Mouse (Mus musculus) hindbrain, embryonic 15.5 days (tissue): ENCODE data around the gene E130309D02Rik. TPM values are rescaled to one million over a fixed set of nuclear protein-coding genes. Genes with fewer than 3 reads are reported as not detected.

ENCODE experiments used
- ATAC-seq: fragments of 200-750 bp; cut with Nextera tagmentation; 2 replicates; pipeline ENCODE4 v1.8.0; 2017; ENCODE audit warnings: low read depth, moderate number of reproducible peaks, moderate TSS enrichment; ENCODE audit not compliant: low FRiP score
- H3K27ac ChIP-seq: fragments of 300-500 bp; sonication (generic); replicated peaks from 2 replicates; pipeline ENCODE4 v1.5.1; 2015; ENCODE audit warnings: mild to moderate bottlenecking, inconsistent platforms
- H3K27me3 ChIP-seq: fragments of 300-500 bp; sonication (generic); 2 replicates; pipeline ENCODE4 v1.6.1; 2015; ENCODE audit warnings: control low read depth, inconsistent platforms
- H3K36me3 ChIP-seq: fragments of 300-500 bp; sonication (generic); 2 replicates; pipeline ENCODE4 v1.6.1; 2015; ENCODE audit warnings: control low read depth, inconsistent platforms
- H3K4me1 ChIP-seq: fragments of 300-500 bp; sonication (generic); replicated peaks from 2 replicates; pipeline ENCODE4 v1.6.1; 2015; ENCODE audit warnings: control low read depth, inconsistent platforms
- H3K4me2 ChIP-seq: fragments of 300-500 bp; sonication (generic); 2 replicates; pipeline ENCODE4 v1.6.1; 2015; ENCODE audit warnings: moderate library complexity, mild to moderate bottlenecking, inconsistent platforms
- H3K4me3 ChIP-seq: fragments of 300-500 bp; sonication (generic); 2 replicates; pipeline ENCODE4 v1.5.1; 2015; ENCODE audit warnings: mild to moderate bottlenecking, inconsistent platforms
- H3K9ac ChIP-seq: fragments of 300-500 bp; sonication (generic); 2 replicates; pipeline ENCODE4 v1.6.1; 2015; ENCODE audit warnings: inconsistent platforms
- H3K9me3 ChIP-seq: fragments of 300-500 bp; sonication (generic); 2 replicates; pipeline ENCODE4 v1.6.1; 2016; ENCODE audit warnings: control low read depth, inconsistent platforms
- WGBS: fragments of 180-500 bp; shearing (Covaris S2); methylation state at CpG from one replicate; pipeline ENCODE4 v1.1.7; 2015; 5-methylcytosine and 5-hydroxymethylcytosine counted together
- polyA plus RNA-seq: library from polyadenylated mRNA; unstranded; fragments of >200 nt; fragmentation: Nextera tagmentation; extraction: Ambion mirVana; gene quantifications from 2 replicates; pipeline ENCODE4 v1.2.1, GENCODE M21; 2015

E130309D02Rik gene
- polyA plus RNA-seq, 1 experiment from 2014 or later = 32.7 TPM

GRCm38 (mm10) chr5:143304251-143304650 lies 10.9 kb downstream of the E130309D02Rik start:
- Histone ChIP-seq H3K9ac (no peak overlapping the region), H3K4me1 (peaks cover 3% of the 10 kb centered on the region; the same call in 1 of the 2 replicates), H3K36me3 (peaks cover 61% of the 10 kb centered on the region), H3K9me3 (no peaks in the 10 kb centered on the region), H3K4me3 (no peak overlapping the region), H3K4me2 (no peak overlapping the region), H3K27me3 (no peaks in the 10 kb centered on the region), H3K27ac (no peak overlapping the region)
- WGBS = 88% methylated on average over 7 of the region's 7 CpGs
- ATAC-seq = no peak

GRCm38 (mm10) chr5:143301296-143301695 lies 13.9 kb downstream of the E130309D02Rik start:
- Histone ChIP-seq H3K4me2 (no peak overlapping the region), H3K27ac (no peak overlapping the region), H3K9ac (no peak overlapping the region), H3K4me3 (no peak overlapping the region), H3K9me3 (no peaks in the 10 kb centered on the region), H3K36me3 (peaks cover 38% of the 10 kb centered on the region), H3K27me3 (no peaks in the 10 kb centered on the region), H3K4me1 (no peaks in the 10 kb centered on the region)
- no peak for ATAC-seq
- 84% methylated on average over 8 of the region's 8 CpGs for WGBS

- Histone ChIP-seq H3K9me3 (no peaks in the 10 kb centered on the region), H3K36me3 (peaks cover 25% of the 10 kb centered on the region), H3K4me1 (no peaks in the 10 kb centered on the region), H3K4me2 (no peak overlapping the region), H3K27me3 (no peaks in the 10 kb centered on the region; the same call in 1 of the 2 replicates), H3K9ac (no peak overlapping the region), H3K27ac (no peak overlapping the region), H3K4me3 (no peak overlapping the region)
- WGBS = 92% methylated on average over 4 of the region's 4 CpGs
- no peak for ATAC-seq
These were observed 15.5 kb downstream of the E130309D02Rik start for GRCm38 (mm10) chr5:143299686-143300085.

- H3K4me3 ChIP-seq = no peak overlapping the region
- H3K36me3 ChIP-seq = peaks cover 25% of the 10 kb centered on the region
- H3K27me3 ChIP-seq = peaks cover 13% of the 10 kb centered on the region
- H3K4me2 ChIP-seq = no peak overlapping the region
- no peaks in the 10 kb centered on the region for H3K9me3 ChIP-seq
- H3K27ac ChIP-seq = no peak overlapping the region
- no peak for ATAC-seq
- WGBS = 95% methylated on average over 7 of the region's 7 CpGs
- no peak overlapping the region for H3K9ac ChIP-seq
- peaks cover 6% of the 10 kb centered on the region for H3K4me1 ChIP-seq
These were observed 16.8 kb downstream of the E130309D02Rik start for GRCm38 (mm10) chr5:143298391-143298790.

GRCm38 (mm10) chr5:143297986-143298385 lies 17.2 kb downstream of the E130309D02Rik start:
- Histone ChIP-seq H3K4me1 (peaks cover 10% of the 10 kb centered on the region), H3K36me3 (peaks cover 25% of the 10 kb centered on the region), H3K4me3 (no peak overlapping the region), H3K9me3 (no peaks in the 10 kb centered on the region), H3K4me2 (no peak overlapping the region), H3K27ac (no peak overlapping the region), H3K27me3 (peaks cover 14% of the 10 kb centered on the region), H3K9ac (no peak overlapping the region)
- ATAC-seq = no peak
- 90% methylated on average over 9 of the region's 9 CpGs for WGBS

- Histone ChIP-seq H3K27ac (no peak overlapping the region), H3K4me1 (peaks cover 15% of the 10 kb centered on the region), H3K9me3 (no peaks in the 10 kb centered on the region), H3K27me3 (peaks cover 38% of the 10 kb centered on the region), H3K36me3 (peaks cover 11% of the 10 kb centered on the region), H3K4me2 (no peak overlapping the region), H3K9ac (no peak overlapping the region), H3K4me3 (no peak overlapping the region)
- no peak for ATAC-seq
- 80% methylated on average over 2 of the region's 2 CpGs for WGBS
These were observed 19.8 kb downstream of the E130309D02Rik start for GRCm38 (mm10) chr5:143295330-143295729.

- H3K9me3 ChIP-seq = no peaks in the 10 kb centered on the region
- no peak overlapping the region for H3K9ac ChIP-seq
- H3K36me3 ChIP-seq = peaks cover 6% of the 10 kb centered on the region
- WGBS = 79% methylated on average over 3 of the region's 3 CpGs
- H3K4me1 ChIP-seq = peaks cover 15% of the 10 kb centered on the region
- no peak overlapping the region for H3K4me3 ChIP-seq
- ATAC-seq = no peak
- H3K4me2 ChIP-seq = no peak overlapping the region
- peaks cover 42% of the 10 kb centered on the region for H3K27me3 ChIP-seq
- H3K27ac ChIP-seq = no peak overlapping the region
These were observed 20.3 kb downstream of the E130309D02Rik start for GRCm38 (mm10) chr5:143294862-143295261.

GRCm38 (mm10) chr5:143293404-143293803 lies 21.8 kb downstream of the E130309D02Rik start, which contains the start of gene Zfp853:
TSS of gene Zfp853 (minus strand) at chr5:143293623.
- Histone ChIP-seq H3K36me3 (no peaks in the 10 kb centered on the region), H3K4me2 (peak within 1 kb of the TSS; percentile 79), H3K4me3 (peak within 1 kb of the TSS; percentile 54), H3K27ac (no peak within 1 kb of the TSS), H3K9ac (peak within 1 kb of the TSS; percentile 67), H3K27me3 (peaks cover 57% of the 10 kb centered on the region), H3K4me1 (peaks cover 16% of the 10 kb centered on the region), H3K9me3 (no peaks in the 10 kb centered on the region)
- peak; percentile 39; the same call in 1 of the 2 replicates for ATAC-seq
- WGBS = 9% methylated on average over 18 of the region's 38 CpGs

GRCm38 (mm10) chr5:143292879-143293278 lies 22.3 kb downstream of the E130309D02Rik start:
- 4% methylated on average over 19 of the region's 19 CpGs for WGBS
- ATAC-seq = peak; percentile 7; the same call in 1 of the 2 replicates

GRCm38 (mm10) chr5:143289299-143289698 lies 25.9 kb downstream of the E130309D02Rik start:
- H3K4me3 ChIP-seq = no peak overlapping the region
- no peak for ATAC-seq
- H3K4me2 ChIP-seq = no peak overlapping the region
- 69% methylated on average over 9 of the region's 9 CpGs for WGBS
- H3K27ac ChIP-seq = no peak overlapping the region
- H3K27me3 ChIP-seq = peaks cover 75% of the 10 kb centered on the region
- H3K36me3 ChIP-seq = no peaks in the 10 kb centered on the region
- H3K9ac ChIP-seq = no peak overlapping the region
- H3K9me3 ChIP-seq = no peaks in the 10 kb centered on the region
- peaks cover 25% of the 10 kb centered on the region for H3K4me1 ChIP-seq

More at GRCm38 (mm10) chr5:143292879-143293278, 22.3 kb downstream of the E130309D02Rik start:
- Histone ChIP-seq H3K27ac (no peak overlapping the region), H3K9me3 (no peaks in the 10 kb centered on the region), H3K9ac (peak overlapping the region; percentile 67), H3K4me2 (peak overlapping the region; percentile 79), H3K27me3 (peaks cover 62% of the 10 kb centered on the region), H3K36me3 (no peaks in the 10 kb centered on the region), H3K4me1 (peaks cover 21% of the 10 kb centered on the region), H3K4me3 (peak overlapping the region; percentile 54)

GRCm38 (mm10) chr5:143288378-143288911 lies 26.7 kb downstream of the E130309D02Rik start:
- Histone ChIP-seq H3K36me3 (no peaks in the 10 kb centered on the region), H3K27me3 (peaks cover 67% of the 10 kb centered on the region)
- 19% methylated on average over 9 of the region's 9 CpGs for WGBS

GRCm38 (mm10) chr5:143287774-143288328 lies 27.3 kb downstream of the E130309D02Rik start:
- WGBS = 7% methylated on average over 48 of the region's 48 CpGs
- Histone ChIP-seq H3K9me3 (no peaks in the 10 kb centered on the region), H3K36me3 (no peaks in the 10 kb centered on the region), H3K9ac (peak overlapping the region; percentile 27; the same call in 1 of the 2 replicates), H3K4me3 (peak overlapping the region; percentile 19), H3K4me2 (peak overlapping the region; percentile 47), H3K4me1 (peaks cover 14% of the 10 kb centered on the region), H3K27ac (no peak overlapping the region), H3K27me3 (peaks cover 65% of the 10 kb centered on the region)
- no peak for ATAC-seq

More at GRCm38 (mm10) chr5:143288378-143288911, 26.7 kb downstream of the E130309D02Rik start:
- peaks cover 20% of the 10 kb centered on the region for H3K4me1 ChIP-seq
- H3K4me3 ChIP-seq = peak overlapping the region; percentile 19
- no peak overlapping the region for H3K9ac ChIP-seq
- H3K4me2 ChIP-seq = peak overlapping the region; percentile 47
- H3K9me3 ChIP-seq = no peaks in the 10 kb centered on the region
- H3K27ac ChIP-seq = no peak overlapping the region
- no peak for ATAC-seq
